Mouse (Mus musculus) limb, embryonic 10.5 days (tissue): ENCODE measurements around the gene Cnn2. TPM values are rescaled to one million over a fixed set of nuclear protein-coding genes. Genes with fewer than 3 reads are reported as not detected.
A peak's percentile ranks its signal among the peaks of the same experiment; 100 is the strongest.

Source experiments
- DNase-seq: peaks from one replicate; pipeline ENCODE4 v3.0.0-alpha.2; 2017; ENCODE audit warnings: low spot score
- H3K27ac ChIP-seq: fragments of 300-500 bp; sonication (generic); 2 replicates; pipeline ENCODE4 v1.5.1; 2016; ENCODE audit warnings: mild to moderate bottlenecking
- H3K27me3 ChIP-seq: fragments of 300-500 bp; sonication (generic); 2 replicates; pipeline ENCODE4 v1.6.1; 2016; ENCODE audit warnings: low read depth, mild to moderate bottlenecking; ENCODE audit not compliant: poor library complexity, severe bottlenecking
- H3K36me3 ChIP-seq: fragments of 300-500 bp; sonication (generic); 2 replicates; pipeline ENCODE4 v1.6.1; 2016; ENCODE audit warnings: mild to moderate bottlenecking, moderate library complexity
- H3K4me1 ChIP-seq: fragments of 300-500 bp; sonication (generic); 2 replicates; pipeline ENCODE4 v1.6.1; 2016
- H3K4me3 ChIP-seq: fragments of 300-500 bp; sonication (generic); 2 replicates; pipeline ENCODE4 v1.5.1; 2016; ENCODE audit warnings: mild to moderate bottlenecking, moderate library complexity
- H3K9me3 ChIP-seq: fragments of 300-500 bp; sonication (generic); replicated peaks from 2 replicates; pipeline ENCODE4 v1.6.1; 2016; ENCODE audit warnings: mild to moderate bottlenecking
- WGBS: fragments of 180-500 bp; shearing (Covaris S2); methylation state at CpG from one replicate; pipeline ENCODE4 v1.1.7; 2016; 5-methylcytosine and 5-hydroxymethylcytosine counted together
- polyA plus RNA-seq: library from polyadenylated mRNA; unstranded; fragments of >200 nt; fragmentation: Nextera tagmentation; extraction: Ambion mirVana; gene quantifications from 2 replicates; pipeline ENCODE4 v1.2.1, GENCODE M21; 2016

Gene Cnn2
- polyA plus RNA-seq, 1 experiment from 2014 or later: 301 TPM

- 46% methylated on average over 6 of the region's 6 CpGs for WGBS
- Histone ChIP-seq H3K9me3 (0 out of 2 replicates have a peak, but pooled peaks cover 4% of the 10 kb centered on the region), H3K27me3 (no peaks in the 10 kb centered on the region), H3K36me3 (peaks cover 17% of the 10 kb centered on the region), H3K4me1 (peaks cover 71% of the 10 kb centered on the region), H3K4me3 (peak overlapping the region; percentile 80), H3K27ac (peak overlapping the region; percentile 93; the same call in 1 of the 2 replicates)
- DNase-seq: no peak
Measured at GRCm38 (mm10) chr10:79986232-79986878, 2.0 kb upstream of the Cnn2 start.

DNA sequence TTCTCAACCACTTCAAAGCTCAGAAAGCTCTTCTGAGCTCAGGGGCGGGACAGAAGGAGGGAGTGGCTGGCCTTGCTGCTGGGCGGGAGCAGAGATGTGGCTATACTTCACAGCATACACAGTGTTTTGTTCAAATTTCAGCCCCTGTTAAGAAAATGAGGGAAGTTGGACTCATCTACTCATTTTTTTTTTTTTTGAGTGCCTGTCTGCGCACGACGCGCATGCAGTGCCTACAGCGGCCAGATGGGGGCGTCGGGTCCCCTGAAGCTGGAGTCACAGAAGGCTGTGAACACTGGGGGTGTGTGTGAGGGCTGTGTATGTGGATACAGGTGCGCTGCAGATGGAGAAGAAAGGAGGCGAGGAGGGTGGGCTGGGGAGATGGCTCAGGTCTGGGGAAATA is 1.4 kb upstream of the Cnn2 start:
- 6% methylated on average over 11 of the region's 11 CpGs for WGBS
- Histone ChIP-seq H3K36me3 (peaks cover 18% of the 10 kb centered on the region), H3K4me1 (peaks cover 71% of the 10 kb centered on the region), H3K9me3 (0 out of 2 replicates have a peak, but pooled peaks cover 4% of the 10 kb centered on the region), H3K4me3 (peak overlapping the region; percentile 65), H3K27ac (peak overlapping the region; percentile 93), H3K27me3 (no peaks in the 10 kb centered on the region)
- DNase-seq: peak; percentile 92

GRCm38 (mm10) chr10:79987771-79988505 is 446 bp upstream of the Cnn2 start:
- DNase-seq: no peak
- Histone ChIP-seq H3K4me3 (peak overlapping the region; percentile 65), H3K36me3 (peaks cover 23% of the 10 kb centered on the region), H3K27me3 (no peaks in the 10 kb centered on the region), H3K27ac (peak overlapping the region; percentile 93), H3K9me3 (0 out of 2 replicates have a peak, but pooled peaks cover 4% of the 10 kb centered on the region), H3K4me1 (peaks cover 64% of the 10 kb centered on the region)
- WGBS: 10% methylated on average over 27 of the region's 27 CpGs

GRCm38 (mm10) chr10:79989272-79989786 is 945 bp downstream of the Cnn2 start:
- peaks cover 56% of the 10 kb centered on the region for H3K4me1 ChIP-seq
- H3K27ac ChIP-seq: peak overlapping the region; percentile 93
- peak; percentile 58 for DNase-seq
- no peaks in the 10 kb centered on the region for H3K27me3 ChIP-seq
- 0 out of 2 replicates have a peak, but pooled peaks cover 4% of the 10 kb centered on the region for H3K9me3 ChIP-seq
- WGBS: 36% methylated on average over 8 of the region's 8 CpGs
- peak overlapping the region; percentile 65 for H3K4me3 ChIP-seq
- peaks cover 37% of the 10 kb centered on the region for H3K36me3 ChIP-seq

- H3K27ac ChIP-seq: peak overlapping the region; percentile 93
- peak overlapping the region; percentile 65 for H3K4me3 ChIP-seq
- no peaks in the 10 kb centered on the region for H3K27me3 ChIP-seq
- H3K4me1 ChIP-seq: peaks cover 56% of the 10 kb centered on the region
- 0 out of 2 replicates have a peak, but pooled peaks cover 4% of the 10 kb centered on the region for H3K9me3 ChIP-seq
- WGBS: 6% methylated on average over 15 of the region's 15 CpGs
- peaks cover 43% of the 10 kb centered on the region for H3K36me3 ChIP-seq
- peak; percentile 86 for DNase-seq
Measured at GRCm38 (mm10) chr10:79989870-79990269, 1.5 kb downstream of the Cnn2 start.

GRCm38 (mm10) chr10:79991099-79991498 is 2.7 kb downstream of the Cnn2 start:
- Histone ChIP-seq H3K9me3 (0 out of 2 replicates have a peak, but pooled peaks cover 4% of the 10 kb centered on the region), H3K4me3 (peak overlapping the region; percentile 65), H3K27me3 (no peaks in the 10 kb centered on the region), H3K36me3 (peaks cover 54% of the 10 kb centered on the region), H3K27ac (peak overlapping the region; percentile 12), H3K4me1 (peaks cover 50% of the 10 kb centered on the region)
- DNase-seq: no peak
- 62% methylated on average over 12 of the region's 12 CpGs for WGBS

GRCm38 (mm10) chr10:79991548-79991947 is 3.2 kb downstream of the Cnn2 start:
- DNase-seq: no peak
- Histone ChIP-seq H3K9me3 (0 out of 2 replicates have a peak, but pooled peaks cover 4% of the 10 kb centered on the region), H3K4me1 (peaks cover 50% of the 10 kb centered on the region), H3K27me3 (no peaks in the 10 kb centered on the region), H3K4me3 (0 out of 2 replicates have a peak overlapping the region, but pooled peaks have one; percentile 1), H3K36me3 (peaks cover 54% of the 10 kb centered on the region), H3K27ac (no peak overlapping the region)
- 87% methylated on average over 6 of the region's 6 CpGs for WGBS

DNA sequence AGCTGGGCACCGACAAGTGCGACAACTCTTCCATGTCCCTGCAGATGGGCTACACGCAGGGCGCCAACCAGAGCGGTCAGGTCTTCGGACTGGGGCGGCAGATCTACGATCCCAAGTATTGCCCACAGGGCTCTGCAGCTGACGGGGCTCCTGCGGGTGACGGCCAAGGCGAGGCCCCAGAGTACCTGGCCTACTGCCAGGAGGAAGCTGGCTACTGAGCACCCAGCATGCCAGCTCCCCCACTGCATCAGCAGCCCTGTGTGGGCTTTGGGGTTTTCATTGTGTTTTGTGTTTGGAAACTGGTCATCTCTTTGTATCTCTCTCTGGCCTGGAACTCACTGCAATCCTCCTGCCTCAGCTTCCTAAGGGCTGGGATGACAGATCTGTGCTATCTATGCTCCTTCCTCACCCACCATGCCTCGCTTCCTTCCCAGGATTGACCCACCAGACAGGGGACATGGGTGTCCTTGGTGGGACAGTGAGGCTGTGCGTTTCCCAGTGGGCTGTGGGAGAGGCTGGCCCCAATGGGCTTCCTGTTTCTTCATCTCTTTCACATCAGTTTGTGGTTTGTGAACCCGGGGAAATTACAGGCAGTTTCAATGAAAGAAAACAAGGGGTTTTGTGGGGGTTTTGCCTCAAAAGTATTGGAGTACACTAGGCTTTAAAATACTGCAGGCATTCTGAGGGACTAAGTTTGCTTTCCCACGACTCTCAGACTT is 6.2 kb downstream of the Cnn2 start:
- Histone ChIP-seq H3K27ac (no peak overlapping the region), H3K4me1 (peaks cover 39% of the 10 kb centered on the region), H3K9me3 (0 out of 2 replicates have a peak, but pooled peaks cover 4% of the 10 kb centered on the region), H3K36me3 (peaks cover 54% of the 10 kb centered on the region), H3K4me3 (no peak overlapping the region), H3K27me3 (peaks cover 22% of the 10 kb centered on the region)
- DNase-seq: no peak
- WGBS: 93% methylated on average over 16 of the region's 16 CpGs

GRCm38 (mm10) chr10:79995636-79996035 is 7.3 kb downstream of the Cnn2 start:
- Histone ChIP-seq H3K4me3 (peak overlapping the region; percentile 55; the same call in 1 of the 2 replicates), H3K27ac (0 out of 2 replicates have a peak overlapping the region, but pooled peaks have one; percentile 81), H3K36me3 (peaks cover 54% of the 10 kb centered on the region), H3K9me3 (0 out of 2 replicates have a peak, but pooled peaks cover 4% of the 10 kb centered on the region), H3K4me1 (peaks cover 30% of the 10 kb centered on the region), H3K27me3 (peaks cover 32% of the 10 kb centered on the region)
- WGBS: 97% methylated on average over 1 of the region's 1 CpGs
- DNase-seq: no peak

DNA sequence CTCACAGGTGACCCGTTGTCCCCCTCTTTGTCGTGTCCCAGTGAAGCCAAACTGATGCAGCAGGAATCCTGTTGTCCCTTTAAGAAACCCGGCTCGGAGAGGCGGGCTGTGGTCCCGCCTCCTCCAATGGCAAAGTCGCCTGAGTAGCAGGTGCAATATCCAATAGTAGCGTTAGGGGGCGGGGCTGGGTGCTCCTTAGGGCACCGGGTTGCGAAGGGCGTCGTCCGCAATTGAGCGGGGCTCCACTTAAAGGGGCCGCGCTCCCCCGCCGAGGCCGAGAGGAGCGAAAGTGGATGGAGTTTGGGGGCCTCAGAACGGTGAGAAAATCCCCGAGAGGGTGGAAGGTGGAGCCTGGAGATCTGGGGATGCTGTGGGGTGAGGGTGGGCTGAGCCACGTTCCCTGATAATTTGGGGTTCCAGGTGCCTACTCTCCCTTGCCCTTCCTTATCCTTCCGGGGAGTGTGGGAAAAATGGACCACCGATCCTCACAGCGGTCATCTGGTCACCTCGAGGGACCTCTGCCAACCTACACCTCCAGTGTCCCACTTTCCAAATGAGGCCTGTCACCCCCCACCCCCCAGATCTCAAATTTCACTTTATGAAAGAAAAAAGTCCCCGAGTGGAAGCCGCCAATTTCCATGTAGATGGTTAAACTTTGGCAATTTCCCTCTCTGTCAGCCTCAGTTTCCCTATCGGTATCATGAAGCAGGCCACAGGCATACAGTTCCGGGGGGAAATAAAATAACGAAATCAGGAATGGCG is 8.1 kb downstream of the Cnn2 start, which contains the start of gene Abca7:
Abca7 (plus strand) TSS at position 223 of the 762 bp plus-strand sequence.
- under 1% methylated on average over 34 of the region's 34 CpGs for WGBS
- H3K9me3 ChIP-seq: no peaks in the 10 kb centered on the region
- peaks cover 24% of the 10 kb centered on the region for H3K4me1 ChIP-seq
- peaks cover 41% of the 10 kb centered on the region for H3K27me3 ChIP-seq
- H3K4me3 ChIP-seq: peak within 1 kb of the TSS; percentile 55
- H3K36me3 ChIP-seq: peaks cover 46% of the 10 kb centered on the region
- peak; percentile 96 for DNase-seq
- H3K27ac ChIP-seq: peak within 1 kb of the TSS; percentile 81

DNA sequence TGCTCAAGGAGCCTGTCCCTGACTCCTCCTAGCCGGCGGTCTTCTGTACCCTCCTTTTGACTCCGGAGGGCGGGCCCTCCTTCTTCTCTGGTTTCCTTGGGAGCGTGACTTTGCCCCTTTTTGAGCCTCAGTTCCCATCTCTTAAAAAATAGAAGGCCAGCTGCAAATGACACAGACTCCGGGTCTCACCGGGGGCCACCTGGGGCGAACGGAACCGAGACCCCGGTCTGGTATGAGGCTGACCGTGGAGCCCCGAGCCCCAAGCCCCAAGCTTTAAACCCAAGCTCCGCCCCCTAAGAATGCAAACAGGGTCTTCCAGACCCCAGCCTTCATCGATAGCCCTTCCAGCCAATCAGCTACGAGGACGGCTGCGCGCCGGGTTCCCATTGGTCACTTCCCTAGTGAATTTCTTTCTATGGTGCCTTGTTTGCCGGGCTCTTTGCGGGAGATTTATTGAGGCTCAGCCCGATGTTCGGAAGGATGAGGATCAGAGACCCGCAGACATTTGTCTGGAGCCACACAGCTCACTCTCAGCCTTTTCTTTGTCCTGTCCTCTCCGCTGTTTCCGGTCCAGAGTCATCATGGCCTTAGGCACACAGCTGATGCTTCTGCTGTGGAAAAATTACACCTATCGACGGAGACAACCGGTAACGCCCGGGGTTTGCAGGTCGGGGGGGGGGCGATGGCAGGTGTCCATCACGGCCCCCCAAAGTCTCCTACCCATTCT is 8.8 kb downstream of the Cnn2 start:
- under 1% methylated on average over 35 of the region's 35 CpGs for WGBS
- Histone ChIP-seq H3K27ac (peak overlapping the region; percentile 81), H3K36me3 (peaks cover 38% of the 10 kb centered on the region), H3K4me1 (peaks cover 26% of the 10 kb centered on the region), H3K9me3 (no peaks in the 10 kb centered on the region), H3K27me3 (peaks cover 48% of the 10 kb centered on the region), H3K4me3 (peak overlapping the region; percentile 55)
- DNase-seq: peak; percentile 89
